Mouse (Mus musculus): ENCODE data around the gene Slc44a5. TPM values are rescaled to one million over a fixed set of nuclear protein-coding genes. Genes with fewer than 3 reads are reported as not detected.
A peak's percentile ranks its signal among the peaks of the same experiment; 100 is the strongest.

Slc44a5 gene
- total RNA-seq, 2 experiments from 2014 or later, result 9.0 to 9.3 TPM

GRCm38 (mm10) chr3:153944335-153944990 lies 28.8 kb upstream of the Slc44a5 start, which contains the start of gene Acadm:
TSS of gene Acadm (minus strand) at chr3:153944632.
- peak within 1 kb of the TSS; percentile 97 for H3K4me3 ChIP-seq
- intact Hi-C loops (cut with DNase I), result loop anchor here (1.0 kb wide), 1 partner anchor 31 kb away; the partner anchor contains the start of gene Rabggtb
- DNase-seq (ENCODE audit: extremely low spot score in 1 of 2, low spot score in 2 of 2), result peak; percentile 88 to 89
- peak within 1 kb of the TSS; percentile 89 for H3K27ac ChIP-seq
- no peak for TF ChIP-seq CTCF (IDR thresholded peaks at IDR 0.05)

- intact Hi-C loops (cut with DNase I), result no loop called here
These were observed 26.0 kb upstream of the Slc44a5 start for GRCm38 (mm10) chr3:153947271-153947670.

GRCm38 (mm10) chr3:153948176-153948575 lies 25.1 kb upstream of the Slc44a5 start:
- Histone ChIP-seq H3K27ac (no peak overlapping the region), H3K4me3 (no peak overlapping the region)
- intact Hi-C loops (cut with DNase I), result no loop called here
- TF ChIP-seq CTCF (IDR thresholded peaks at IDR 0.05), result no peak
- no peak for DNase-seq (ENCODE audit: extremely low spot score in 1 of 2, low spot score in 2 of 2)

More at GRCm38 (mm10) chr3:153947271-153947670, 26.0 kb upstream of the Slc44a5 start:
- Histone ChIP-seq H3K4me3 (no peak overlapping the region), H3K27ac (no peak overlapping the region)
- DNase-seq (ENCODE audit: extremely low spot score in 1 of 2, low spot score in 2 of 2), result no peak
- TF ChIP-seq CTCF (IDR thresholded peaks at IDR 0.05), result no peak

GRCm38 (mm10) chr3:153957916-153958315 lies 15.3 kb upstream of the Slc44a5 start:
- no peak for TF ChIP-seq CTCF (IDR thresholded peaks at IDR 0.05)
- H3K27ac ChIP-seq, result no peak overlapping the region
- no peak overlapping the region for H3K4me3 ChIP-seq
- DNase-seq (ENCODE audit: extremely low spot score in 1 of 2, low spot score in 2 of 2), result no peak
- intact Hi-C loops (cut with DNase I), result no loop called here

GRCm38 (mm10) chr3:153959035-153959730 lies 14.1 kb upstream of the Slc44a5 start:
- no peak overlapping the region for H3K4me3 ChIP-seq
- peak; percentile 96 for TF ChIP-seq CTCF (IDR thresholded peaks at IDR 0.05)
- H3K27ac ChIP-seq, result no peak overlapping the region
- intact Hi-C loops (cut with DNase I), result loop anchor here (1.0 kb wide), 1 partner anchor 267 kb away; no protein-coding TSS in a partner anchor
- DNase-seq (ENCODE audit: extremely low spot score in 1 of 2, low spot score in 2 of 2), result no peak

GRCm38 (mm10) chr3:153959731-153960207 lies 13.5 kb upstream of the Slc44a5 start:
- TF ChIP-seq CTCF (IDR thresholded peaks at IDR 0.05), result no peak
- intact Hi-C loops (cut with DNase I), result loop anchor here (1.0 to 5.0 kb wide), 2 partner anchors 267 to 613 kb away; no protein-coding TSS in a partner anchor
- Histone ChIP-seq H3K27ac (no peak overlapping the region), H3K4me3 (no peak overlapping the region)
- DNase-seq (ENCODE audit: extremely low spot score in 1 of 2, low spot score in 2 of 2), result no peak

- intact Hi-C loops (cut with DNase I), result loop anchor here (5.0 kb wide), 1 partner anchor 611 kb away; no protein-coding TSS in a partner anchor
- Histone ChIP-seq H3K27ac (no peak overlapping the region), H3K4me3 (no peak overlapping the region)
- DNase-seq (ENCODE audit: extremely low spot score in 1 of 2, low spot score in 2 of 2), result no peak
- no peak for TF ChIP-seq CTCF (IDR thresholded peaks at IDR 0.05)
These were observed 12.4 kb upstream of the Slc44a5 start for GRCm38 (mm10) chr3:153960884-153961283.

GRCm38 (mm10) chr3:153961632-153962389 lies 11.4 kb upstream of the Slc44a5 start:
- intact Hi-C loops (cut with DNase I), result loop anchor here (5.0 kb wide), 1 partner anchor 610 kb away; no protein-coding TSS in a partner anchor
- no peak overlapping the region for H3K4me3 ChIP-seq
- no peak for DNase-seq (ENCODE audit: extremely low spot score in 1 of 2, low spot score in 2 of 2)
- no peak overlapping the region for H3K27ac ChIP-seq
- TF ChIP-seq CTCF (IDR thresholded peaks at IDR 0.05), result peak; percentile 56

GRCm38 (mm10) chr3:153967447-153967846 lies 5.8 kb upstream of the Slc44a5 start:
- DNase-seq (ENCODE audit: extremely low spot score in 1 of 2, low spot score in 2 of 2), result no peak
- intact Hi-C loops (cut with DNase I), result no loop called here
- TF ChIP-seq CTCF (IDR thresholded peaks at IDR 0.05), result no peak
- H3K27ac ChIP-seq, result no peak overlapping the region
- no peak overlapping the region for H3K4me3 ChIP-seq

- TF ChIP-seq CTCF (IDR thresholded peaks at IDR 0.05), result peak; percentile 63
- intact Hi-C loops (cut with DNase I), result no loop called here
- Histone ChIP-seq H3K27ac (no peak overlapping the region), H3K4me3 (no peak overlapping the region)
- peak in 1 of 2 experiments; percentile 44 for DNase-seq (ENCODE audit: extremely low spot score in 1 of 2, low spot score in 2 of 2)
These were observed 4.7 kb upstream of the Slc44a5 start for GRCm38 (mm10) chr3:153968549-153968948.

GRCm38 (mm10) chr3:153969451-153969850 lies 3.8 kb upstream of the Slc44a5 start:
- H3K4me3 ChIP-seq, result no peak overlapping the region
- no peak for TF ChIP-seq CTCF (IDR thresholded peaks at IDR 0.05)
- DNase-seq (ENCODE audit: extremely low spot score in 1 of 2, low spot score in 2 of 2), result no peak
- H3K27ac ChIP-seq, result no peak overlapping the region
- intact Hi-C loops (cut with DNase I), result no loop called here

Measured in left cerebral cortex, adult 2 months (tissue).